Mouse (Mus musculus): Measurements from ENCODE around the gene Pfkfb4.

The Pfkfb4 gene

GRCm38 (mm10) chr9:109031686-109032085, 40.1 kb downstream of the Pfkfb4 start:
- DNase-seq (ENCODE audit: low read depth, low spot score): no peak

GRCm38 (mm10) chr9:109032435-109032834, 40.9 kb downstream of the Pfkfb4 start:
- no peak for DNase-seq (ENCODE audit: low read depth, low spot score)

GRCm38 (mm10) chr9:109038086-109038895, 46.7 kb downstream of the Pfkfb4 start, which contains the start of gene Shisa5:
Shisa5 (plus strand) TSS chr9:109038565.
- DNase-seq (ENCODE audit: low read depth, low spot score): no peak

GRCm38 (mm10) chr9:109038901-109039364, 47.4 kb downstream of the Pfkfb4 start:
- DNase-seq (ENCODE audit: low read depth, low spot score): no peak

GRCm38 (mm10) chr9:109039681-109040080, 48.1 kb downstream of the Pfkfb4 start:
- DNase-seq (ENCODE audit: low read depth, low spot score): no peak

GRCm38 (mm10) chr9:109040216-109040615, 48.6 kb downstream of the Pfkfb4 start:
- no peak for DNase-seq (ENCODE audit: low read depth, low spot score)

GRCm38 (mm10) chr9:109040906-109041305, 49.3 kb downstream of the Pfkfb4 start:
- DNase-seq (ENCODE audit: low read depth, low spot score): no peak

GRCm38 (mm10) chr9:109041351-109041750, 49.8 kb downstream of the Pfkfb4 start:
- DNase-seq (ENCODE audit: low read depth, low spot score): no peak

- no peak for DNase-seq (ENCODE audit: low read depth, low spot score)
Observed at GRCm38 (mm10) chr9:109046306-109046705, 54.7 kb downstream of the Pfkfb4 start.

GRCm38 (mm10) chr9:109049316-109049715, 57.7 kb downstream of the Pfkfb4 start:
- no peak for DNase-seq (ENCODE audit: low read depth, low spot score)

- no peak for DNase-seq (ENCODE audit: low read depth, low spot score)
Observed at GRCm38 (mm10) chr9:109049996-109050673, 58.6 kb downstream of the Pfkfb4 start.

- DNase-seq (ENCODE audit: low read depth, low spot score): no peak
Observed at GRCm38 (mm10) chr9:109050674-109050997, 59.1 kb downstream of the Pfkfb4 start.

- DNase-seq (ENCODE audit: low read depth, low spot score): no peak
Observed at GRCm38 (mm10) chr9:109051011-109051501, 59.5 kb downstream of the Pfkfb4 start.

GRCm38 (mm10) chr9:109051651-109052489, 60.3 kb downstream of the Pfkfb4 start:
- DNase-seq (ENCODE audit: low read depth, low spot score): no peak

GRCm38 (mm10) chr9:109052490-109053260, 61.1 kb downstream of the Pfkfb4 start:
- DNase-seq (ENCODE audit: low read depth, low spot score): no peak

GRCm38 (mm10) chr9:109053366-109053765, 61.8 kb downstream of the Pfkfb4 start:
- DNase-seq (ENCODE audit: low read depth, low spot score): no peak

- no peak for DNase-seq (ENCODE audit: low read depth, low spot score)
Observed at GRCm38 (mm10) chr9:109053851-109054250, 62.3 kb downstream of the Pfkfb4 start.

- peak; percentile 54 for DNase-seq (ENCODE audit: low read depth, low spot score)
Observed at GRCm38 (mm10) chr9:109054712-109055111, 63.1 kb downstream of the Pfkfb4 start.

- no peak for DNase-seq (ENCODE audit: low read depth, low spot score)
Observed at GRCm38 (mm10) chr9:109055271-109056030, 63.9 kb downstream of the Pfkfb4 start.

- DNase-seq (ENCODE audit: low read depth, low spot score): no peak
Observed at GRCm38 (mm10) chr9:109056081-109056690, 64.6 kb downstream of the Pfkfb4 start.

All from brain, embryonic 18.5 days (tissue).